In genomic region chr14:55438193-55438784, GRCm38 (mm10) we compare ENCODE assay signal across 9 mouse cellular contexts. TPM values are rescaled to one million over a fixed set of nuclear protein-coding genes. Genes with fewer than 3 reads are reported as not detected.
DNase-seq lines count a peak whose midpoint lies in the region; ATAC-seq and TF ChIP-seq lines count a peak whose summit lies in the region.
"Had no signal": no experiment of that assay in that cellular context is flagged by ENCODE, and none has a peak within 500 bp of the region (broad histone marks: within the 10 kb centered on the region; RNA-seq: fewer than 3 reads in every experiment).

No protein-coding gene starts in this region.

- no peak overlapping the region for H3K4me3 ChIP-seq in midbrain, embryonic 14.5 days (replicated peaks; ENCODE audit: low read depth, low read length)
- H3K4me3 ChIP-seq in midbrain, embryonic 16.5 days (ENCODE audit: low read depth, low read length), result no peak overlapping the region
- no peak overlapping the region for H3K4me3 ChIP-seq in liver, adult 2 months (ENCODE audit: insufficient read depth, low read depth, low read length)
- H3K4me3 ChIP-seq: neural tube, embryonic 13.5 days had no signal

- TF ChIP-seq POLR2A in liver, adult 2 months (IDR thresholded peaks at IDR 0.05; ENCODE audit: extremely low read depth, insufficient read depth, low read length), result no peak

- no peak overlapping the region for H3K9ac ChIP-seq in midbrain, embryonic 14.5 days (replicated peaks; ENCODE audit: low read length)
- no peak overlapping the region for H3K9ac ChIP-seq in midbrain, embryonic 16.5 days (ENCODE audit: low read depth, low read length)
- H3K9ac ChIP-seq in liver, adult 2 months (ENCODE audit: low read depth, low read length), result no peak overlapping the region
- H3K9ac ChIP-seq: neural tube, embryonic 13.5 days had no signal

- no peaks in the 10 kb centered on the region for H3K79me2 ChIP-seq in liver, adult 2 months (ENCODE audit: control insufficient read depth, insufficient read depth, low read length)

- no peak overlapping the region for H3K4me2 ChIP-seq in midbrain, embryonic 14.5 days (ENCODE audit: low read length)
- no peak overlapping the region for H3K4me2 ChIP-seq in midbrain, embryonic 16.5 days (ENCODE audit: low read length)
- H3K4me2 ChIP-seq: neural tube, embryonic 13.5 days had no signal

- no peaks in the 10 kb centered on the region for H3K36me3 ChIP-seq in midbrain, embryonic 14.5 days (ENCODE audit: control insufficient read depth, insufficient read depth, low read length)
- no peaks in the 10 kb centered on the region for H3K36me3 ChIP-seq in midbrain, embryonic 16.5 days (ENCODE audit: control insufficient read depth, insufficient read depth, low read length)
- H3K36me3 ChIP-seq in liver, adult 2 months (ENCODE audit: control insufficient read depth, insufficient read depth, low read length), result no peaks in the 10 kb centered on the region
- H3K36me3 ChIP-seq: neural tube, embryonic 13.5 days had no signal

- H3K9me3 ChIP-seq in midbrain, embryonic 14.5 days (ENCODE audit: control insufficient read depth, low read length), result no peaks in the 10 kb centered on the region
- no peaks in the 10 kb centered on the region for H3K9me3 ChIP-seq in midbrain, embryonic 16.5 days (replicated peaks; ENCODE audit: control insufficient read depth, low read length, poor library complexity, severe bottlenecking)
- H3K9me3 ChIP-seq: neural tube, embryonic 13.5 days had no signal

- H3K27me3 ChIP-seq in midbrain, embryonic 14.5 days (ENCODE audit: control insufficient read depth, insufficient read depth, low read length), result no peaks in the 10 kb centered on the region
- H3K27me3 ChIP-seq in midbrain, embryonic 16.5 days (ENCODE audit: control insufficient read depth, insufficient read depth, low read depth, low read length), result no peaks in the 10 kb centered on the region
- no peaks in the 10 kb centered on the region; the same call in 1 of the 2 replicates for H3K27me3 ChIP-seq in liver, adult 2 months (ENCODE audit: control insufficient read depth, insufficient read depth, low read length)
- H3K27me3 ChIP-seq: neural tube, embryonic 13.5 days had no signal

- H3K4me1 ChIP-seq in midbrain, embryonic 14.5 days (ENCODE audit: control insufficient read depth, insufficient read depth, low read length), result no peaks in the 10 kb centered on the region
- no peaks in the 10 kb centered on the region for H3K4me1 ChIP-seq in midbrain, embryonic 16.5 days (ENCODE audit: control insufficient read depth, insufficient read depth, low read length)
- no peaks in the 10 kb centered on the region for H3K4me1 ChIP-seq in liver, adult 2 months (ENCODE audit: control insufficient read depth, insufficient read depth, low read length)
- H3K4me1 ChIP-seq: neural tube, embryonic 13.5 days had no signal

- peak; percentile 39 for DNase-seq in midbrain, embryonic 14.5 days
- DNase-seq in adrenal gland, postnatal 14 days, result peak; percentile 79
- peak; percentile 35 for DNase-seq in embryo, embryonic 11.5 days (ENCODE audit: low read depth, low spot score)
- peak; percentile 84 for DNase-seq in heart, postnatal 4 days
- DNase-seq in liver, adult 2 months (ENCODE audit: extremely low read depth, low read depth, low spot score), result peak; percentile 23
- DNase-seq in retina, postnatal 7 days (ENCODE audit: low read depth, low spot score), result peak; percentile 16
- peak; percentile 57 for DNase-seq in urinary bladder, postnatal 25 days (ENCODE audit: low spot score)

- peak; percentile 85 for TF ChIP-seq CTCF in liver, adult 2 months (IDR thresholded peaks at IDR 0.05; ENCODE audit: low read depth, low read length)

- H3K27ac ChIP-seq in midbrain, embryonic 14.5 days (replicated peaks; ENCODE audit: low read depth, low read length), result no peak overlapping the region
- no peak overlapping the region for H3K27ac ChIP-seq in midbrain, embryonic 16.5 days (ENCODE audit: low read length)
- no peak overlapping the region for H3K27ac ChIP-seq in liver, adult 2 months (replicated peaks; ENCODE audit: insufficient read depth, low read depth, low read length)
- H3K27ac ChIP-seq: neural tube, embryonic 13.5 days had no signal

- WGBS in midbrain, embryonic 14.5 days, result 37% methylated on average over 6 of the region's 6 CpGs
- WGBS in midbrain, embryonic 16.5 days, result 35% methylated on average over 6 of the region's 6 CpGs
- WGBS in liver, adult 2 months, result 31% methylated on average over 6 of the region's 6 CpGs

- no peak for ATAC-seq in midbrain, embryonic 14.5 days (ENCODE audit: low FRiP score, low TSS enrichment)
- ATAC-seq in midbrain, embryonic 16.5 days, result no peak

RNA-seq across cellular contexts. Expression of gene Dhrs4, which starts 40.3 kb away (rescaled TPM):
- polyA plus RNA-seq in midbrain, embryonic 14.5 days (2014; fragmentation: Nextera tagmentation; extraction: Ambion mirVana), result 11.5 and 13.3 TPM in 2 replicates
- 21.4 and 22.2 TPM in 2 replicates for polyA plus RNA-seq in midbrain, embryonic 16.5 days (2015; fragmentation: Nextera tagmentation; extraction: Ambion mirVana)
- 130 and 149 TPM in 2 replicates for total RNA-seq in adrenal gland, postnatal 14 days (2021)
- 100 to 1,000 TPM; 102 to 115 TPM for total RNA-seq in heart, postnatal 4 days (2021)
- 103 and 111 TPM in 2 replicates for total RNA-seq in liver, adult 2 months (2014; rRNA removed)
- polyA plus RNA-seq in liver, adult 2 months (2012; rRNA removed), result 120 and 146 TPM in 2 replicates

RNA-seq across cellular contexts. Expression of gene Carmil3, which starts 52.2 kb away (rescaled TPM):
- 34.7 and 34.8 TPM in 2 replicates for polyA plus RNA-seq in midbrain, embryonic 14.5 days (2014; fragmentation: Nextera tagmentation; extraction: Ambion mirVana)
- polyA plus RNA-seq in midbrain, embryonic 16.5 days (2015; fragmentation: Nextera tagmentation; extraction: Ambion mirVana), result 34.5 and 37.7 TPM in 2 replicates
- total RNA-seq in adrenal gland, postnatal 14 days (2021), result 6.9 TPM in 2 replicates
- 1 to 10 TPM; 2.9 to 5.9 TPM for total RNA-seq in heart, postnatal 4 days (2021)
- total RNA-seq in liver, adult 2 months (2014; rRNA removed), result 0.09 and 0.13 TPM in 2 replicates
- 0.29 and 0.36 TPM in 2 replicates for polyA plus RNA-seq in liver, adult 2 months (2012; rRNA removed)

Comparison
In these comparisons a context has a peak if more than half of its experiments do, and no peak if none do; other contexts are left out.
1. DNase-seq: peak in every context shown above with its lines; median percentile 84 in heart, postnatal 4 days; 79 in adrenal gland, postnatal 14 days; 57 in urinary bladder, postnatal 25 days; 39 in midbrain, embryonic 14.5 days; 35 in embryo, embryonic 11.5 days; 23 in liver, adult 2 months; 16 in retina, postnatal 7 days.